Mouse (Mus musculus) liver, embryonic 14.5 days (tissue): ENCODE results near the gene Zfhx2.

ENCODE experiments used
- CTCF ChIP-seq: IDR thresholded peaks from 2 replicates; pipeline ENCODE4 v1.5.1; 2016; ENCODE audit warnings: antibody characterized with exemption, low read depth, control low read depth
- EP300 ChIP-seq: IDR thresholded peaks from 2 replicates; pipeline ENCODE4 v1.6.1; 2016; ENCODE audit warnings: antibody characterized with exemption, low read depth

DNA sequence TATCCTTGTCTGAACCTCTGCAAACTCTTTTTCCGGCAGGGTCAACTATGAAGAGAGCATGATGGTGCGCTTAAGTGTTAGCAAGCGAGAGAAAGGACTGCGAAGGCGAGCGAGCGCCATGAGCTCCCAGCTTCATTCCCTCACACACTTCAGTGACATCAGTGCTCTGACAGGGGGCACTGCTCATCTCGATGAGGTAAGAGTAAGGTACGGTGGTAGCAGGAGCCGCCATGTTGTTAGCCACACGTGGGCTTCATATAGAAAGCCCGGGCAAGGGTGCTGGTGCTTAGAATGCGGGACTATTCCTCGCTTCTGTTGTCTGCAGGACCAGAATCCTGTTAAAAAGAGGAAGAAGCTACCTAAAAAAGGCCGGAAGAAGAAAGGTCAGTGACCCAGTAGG lies 69.1 kb downstream of the Zfhx2 start:
- TF ChIP-seq CTCF (no peak), EP300 (no peak)
